Mouse (Mus musculus) forebrain, postnatal 0 days (tissue): ENCODE results near the gene Pex5. TPM values are rescaled to one million over a fixed set of nuclear protein-coding genes. Genes with fewer than 3 reads are reported as not detected.
"Not testable (repeated sequence)": the region's sequence is repeated elsewhere in the genome, so short reads cannot be mapped to it uniquely, and the experiment has no call there.

Source experiments
- ATAC-seq: fragments of 200-750 bp; cut with Nextera tagmentation; 2 replicates; pipeline ENCODE4 v1.8.0; 2017; ENCODE audit warnings: mild to moderate bottlenecking, moderate library complexity
- DNase-seq: peaks from one replicate; pipeline ENCODE4 v3.0.0-alpha.2; 2015
- H3K27ac ChIP-seq: fragments of 300-500 bp; sonication (generic); 2 replicates; pipeline ENCODE4 v1.5.1; 2014; ENCODE audit warnings: low read depth, mild to moderate bottlenecking, antibody characterized with exemption, low read length, moderate library complexity, mixed read lengths
- H3K27me3 ChIP-seq: fragments of 300-500 bp; sonication (generic); 2 replicates; pipeline ENCODE4 v1.6.1; 2014; ENCODE audit warnings: mild to moderate bottlenecking, low read length, mixed read lengths; ENCODE audit not compliant: insufficient read depth
- H3K36me3 ChIP-seq: fragments of 300-500 bp; sonication (generic); 2 replicates; pipeline ENCODE4 v1.6.1; 2014; ENCODE audit warnings: mild to moderate bottlenecking, moderate library complexity; ENCODE audit not compliant: insufficient read depth
- H3K4me1 ChIP-seq: fragments of 300-500 bp; sonication (generic); 2 replicates; pipeline ENCODE4 v1.6.1; 2014; ENCODE audit warnings: antibody characterized with exemption; ENCODE audit not compliant: insufficient read depth
- H3K4me2 ChIP-seq: fragments of 300-500 bp; sonication (generic); 2 replicates; pipeline ENCODE4 v1.6.1; 2014; ENCODE audit warnings: low read depth, mild to moderate bottlenecking, moderate library complexity
- H3K4me3 ChIP-seq: fragments of 300-500 bp; sonication (generic); 2 replicates; pipeline ENCODE4 v1.5.1; 2014; ENCODE audit warnings: low read depth, low read length, mixed read lengths
- H3K9ac ChIP-seq: fragments of 300-500 bp; sonication (generic); 2 replicates; pipeline ENCODE4 v1.6.1; 2014; ENCODE audit warnings: mild to moderate bottlenecking
- H3K9me3 ChIP-seq: fragments of 300-500 bp; sonication (generic); 2 replicates; pipeline ENCODE4 v1.6.1; 2016; ENCODE audit warnings: low read length
- CTCF ChIP-seq: sonication (generic); IDR thresholded peaks from 2 replicates; pipeline ENCODE4 v1.5.1; 2016; ENCODE audit warnings: antibody characterized with exemption, control low read depth, low read depth
- WGBS: fragments of 180-500 bp; shearing (Covaris S2); extraction: QIAGEN DNeasy Blood & Tissue Kit; methylation state at CpG from one replicate; pipeline ENCODE4 v1.1.7; 2014; 5-methylcytosine and 5-hydroxymethylcytosine counted together
- polyA plus RNA-seq: library from polyadenylated mRNA; unstranded; fragments of >200 nt; fragmentation: Nextera tagmentation; extraction: Ambion mirVana; gene quantifications from 2 replicates; pipeline ENCODE4 v1.2.1, GENCODE M21; 2015
- total RNA-seq: library from RNA; depleted of rRNA; stranded (reverse); fragments of >200 nt; gene quantifications from 2 replicates; pipeline ENCODE4 v1.2.3, GENCODE M21; 2014

Gene Pex5
- total and polyA plus RNA-seq, 2 experiments from 2014 or later = 55.3 to 103 TPM

DNA sequence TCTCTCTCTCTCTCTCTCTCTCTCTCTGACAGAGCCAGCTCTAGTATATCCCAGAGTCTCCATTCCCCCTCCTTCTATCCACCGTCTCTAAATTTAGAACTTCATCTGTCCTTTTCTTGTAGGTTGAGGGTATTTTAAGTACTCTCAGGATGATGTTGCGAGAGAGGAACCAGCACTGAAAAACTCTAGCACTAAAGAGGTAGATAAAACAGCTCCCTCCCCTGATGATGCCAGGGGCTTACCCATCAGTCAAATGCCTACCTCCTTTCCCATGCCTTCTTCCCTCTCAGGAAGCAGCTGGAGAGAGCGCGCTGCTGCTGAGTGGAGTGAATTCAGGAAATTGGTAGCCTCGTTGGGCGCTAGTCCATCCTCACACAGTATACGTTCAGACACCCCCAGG is 12.4 kb upstream of the Pex5 start:
- Histone ChIP-seq H3K27me3 (no peaks in the 10 kb centered on the region), H3K36me3 (peaks cover 14% of the 10 kb centered on the region; the same call in 1 of the 2 replicates), H3K4me1 (peaks cover 5% of the 10 kb centered on the region; the same call in 1 of the 2 replicates), H3K27ac (peak overlapping the region; percentile 29; the same call in 1 of the 2 replicates), H3K9me3 (no peaks in the 10 kb centered on the region), H3K4me3 (no peak overlapping the region), H3K4me2 (no peak overlapping the region), H3K9ac (no peak overlapping the region)
- ATAC-seq = peak; percentile 44
- peak; percentile 24 for DNase-seq
- 67% methylated on average over 7 of the region's 7 CpGs for WGBS
- no peak for TF ChIP-seq CTCF

GRCm38 (mm10) chr6:124426604-124427003 is 11.7 kb upstream of the Pex5 start:
- DNase-seq (no peak), ATAC-seq (0 out of 2 replicates have a peak, but pooled peaks have one; percentile 1)
- no peaks in the 10 kb centered on the region for H3K9me3 ChIP-seq
- H3K4me3 ChIP-seq = no peak overlapping the region
- H3K9ac ChIP-seq = no peak overlapping the region
- H3K27ac ChIP-seq = peak overlapping the region; percentile 23; the same call in 1 of the 2 replicates
- H3K4me1 ChIP-seq = peaks cover 5% of the 10 kb centered on the region; the same call in 1 of the 2 replicates
- no peaks in the 10 kb centered on the region for H3K27me3 ChIP-seq
- H3K36me3 ChIP-seq = peaks cover 7% of the 10 kb centered on the region; the same call in 1 of the 2 replicates
- TF ChIP-seq CTCF = no peak
- H3K4me2 ChIP-seq = no peak overlapping the region
- WGBS = 86% methylated on average over 3 of the region's 3 CpGs

DNA sequence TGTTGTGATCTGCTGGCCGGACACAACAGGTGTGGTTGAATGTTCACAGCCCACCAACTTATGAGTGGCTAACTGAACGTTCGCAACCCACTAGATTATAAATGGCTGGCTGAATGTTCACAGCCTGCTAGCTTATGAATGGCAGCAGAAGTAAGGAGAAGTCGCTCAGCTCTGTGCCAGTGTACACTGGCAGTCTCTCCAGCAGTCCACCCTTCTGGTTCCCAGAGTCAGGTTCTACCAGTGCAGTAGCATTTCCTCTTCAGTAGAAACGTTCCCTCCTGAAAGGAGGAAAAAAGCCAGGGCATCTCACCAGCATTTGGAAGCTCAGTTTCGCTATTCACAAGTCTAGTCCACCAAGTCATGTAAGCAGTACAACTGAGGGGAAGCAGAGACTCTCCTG is 10.7 kb upstream of the Pex5 start:
- H3K9ac ChIP-seq = no peak overlapping the region
- no peak for ATAC-seq
- H3K27ac ChIP-seq = no peak overlapping the region
- H3K9me3 ChIP-seq = no peaks in the 10 kb centered on the region
- no peak overlapping the region for H3K4me3 ChIP-seq
- H3K27me3 ChIP-seq = no peaks in the 10 kb centered on the region
- H3K4me1 ChIP-seq = peaks cover 5% of the 10 kb centered on the region; the same call in 1 of the 2 replicates
- H3K4me2 ChIP-seq = no peak overlapping the region
- 72% methylated on average over 6 of the region's 6 CpGs for WGBS
- TF ChIP-seq CTCF = no peak
- H3K36me3 ChIP-seq = 0 out of 2 replicates have a peak, but pooled peaks cover 2% of the 10 kb centered on the region
- no peak for DNase-seq

GRCm38 (mm10) chr6:124425042-124425441 is 10.2 kb upstream of the Pex5 start:
- not testable (repeated sequence) for H3K4me2 ChIP-seq, H3K27ac ChIP-seq, H3K4me3 ChIP-seq, ATAC-seq, H3K27me3 ChIP-seq, H3K9ac ChIP-seq, H3K9me3 ChIP-seq, DNase-seq, H3K4me1 ChIP-seq, H3K36me3 ChIP-seq
- 68% methylated on average over 7 of the region's 7 CpGs for WGBS

DNA sequence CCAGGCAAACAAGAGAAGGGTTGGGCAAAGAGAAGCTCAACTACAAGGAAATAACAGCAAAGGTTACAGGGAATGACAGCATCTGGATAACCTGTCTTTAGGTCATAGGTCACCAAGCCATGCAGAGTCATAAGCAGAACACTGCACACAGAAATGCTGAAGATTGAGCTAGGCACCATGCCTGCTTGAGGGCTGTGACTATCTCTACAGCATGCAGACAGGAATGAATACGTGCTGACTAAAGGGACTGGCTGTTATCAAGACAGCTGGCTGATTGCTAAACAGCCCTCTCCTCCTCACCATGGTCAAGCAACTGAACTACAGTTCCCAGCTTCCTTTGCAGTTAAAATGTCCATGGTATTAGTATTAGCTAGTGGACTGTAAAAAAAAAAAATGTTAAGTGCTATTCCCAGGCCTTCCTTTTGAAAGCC is 9.2 kb upstream of the Pex5 start:
- no peak overlapping the region for H3K4me3 ChIP-seq
- H3K4me2 ChIP-seq = no peak overlapping the region
- H3K36me3 ChIP-seq = no peaks in the 10 kb centered on the region
- H3K4me1 ChIP-seq = peaks cover 5% of the 10 kb centered on the region; the same call in 1 of the 2 replicates
- 74% methylated on average over 1 of the region's 1 CpGs for WGBS
- H3K9ac ChIP-seq = no peak overlapping the region
- DNase-seq (no peak), ATAC-seq (no peak)
- no peaks in the 10 kb centered on the region for H3K27me3 ChIP-seq
- no peak for TF ChIP-seq CTCF
- no peak overlapping the region for H3K27ac ChIP-seq
- H3K9me3 ChIP-seq = no peaks in the 10 kb centered on the region

DNA sequence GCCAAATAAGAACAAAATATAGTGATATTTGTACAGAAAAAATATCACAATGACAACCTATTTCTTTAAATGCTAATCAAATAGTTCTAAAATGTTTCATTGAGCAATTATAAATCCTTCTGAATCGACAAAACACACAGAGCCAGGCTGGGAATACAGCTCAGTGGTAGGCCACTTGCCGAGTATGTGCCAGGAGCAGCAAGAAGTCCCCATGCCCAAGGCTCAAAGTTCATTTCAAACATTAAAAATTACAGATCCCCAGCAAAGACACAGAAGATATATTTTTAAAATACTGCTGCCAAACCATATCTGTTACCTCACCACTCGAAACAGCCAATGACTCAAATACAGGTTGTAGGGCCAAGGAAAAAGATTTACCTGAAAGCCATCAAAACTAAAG is 3.8 kb upstream of the Pex5 start:
- 89% methylated on average over 3 of the region's 3 CpGs for WGBS
- ATAC-seq (no peak), DNase-seq (no peak)
- Histone ChIP-seq H3K9ac (no peak overlapping the region), H3K4me2 (no peak overlapping the region), H3K9me3 (no peaks in the 10 kb centered on the region), H3K27ac (no peak overlapping the region), H3K4me1 (0 out of 2 replicates have a peak, but pooled peaks cover 3% of the 10 kb centered on the region), H3K27me3 (no peaks in the 10 kb centered on the region), H3K36me3 (no peaks in the 10 kb centered on the region), H3K4me3 (no peak overlapping the region)
- no peak for TF ChIP-seq CTCF

GRCm38 (mm10) chr6:124415347-124416088 is 651 bp upstream of the Pex5 start:
- peak; percentile 77 for TF ChIP-seq CTCF
- WGBS = 3% methylated on average over 21 of the region's 21 CpGs
- H3K4me3 ChIP-seq = peak overlapping the region; percentile 96
- peak overlapping the region; percentile 79 for H3K4me2 ChIP-seq
- peaks cover 11% of the 10 kb centered on the region; the same call in 1 of the 2 replicates for H3K4me1 ChIP-seq
- peak overlapping the region; percentile 88 for H3K27ac ChIP-seq
- H3K9me3 ChIP-seq = no peaks in the 10 kb centered on the region
- peak; percentile 80 for DNase-seq
- peak; percentile 38 for ATAC-seq
- H3K9ac ChIP-seq = peak overlapping the region; percentile 71
- H3K36me3 ChIP-seq = peaks cover 9% of the 10 kb centered on the region
- H3K27me3 ChIP-seq = no peaks in the 10 kb centered on the region
